Mouse (Mus musculus): Measurements from ENCODE around the gene Tbl2.

GRCm38 (mm10) chr5:135186621-135187348 is 37.3 kb downstream of the Tbl2 start, which contains the start of gene Baz1b:
- TF ChIP-seq CTCF (IDR thresholded peaks at IDR 0.05; ENCODE audit: low read depth) (no peak), EP300 (IDR thresholded peaks at IDR 0.05; ENCODE audit: low read depth) (no peak)

All from liver, embryonic 14.5 days (tissue).